Mouse (Mus musculus) adrenal gland, postnatal 4 days (tissue): ENCODE data around the gene Ern1. TPM values are rescaled to one million over a fixed set of nuclear protein-coding genes. Genes with fewer than 3 reads are reported as not detected.
"Not testable (repeated sequence)": the region's sequence is repeated elsewhere in the genome, so short reads cannot be mapped to it uniquely, and the experiment has no call there.

Experiments
- DNase-seq, 2 experiments: peaks; one replicate each; pipeline ENCODE4 v3.0.0; 2021 to 2022; ENCODE audit warnings: low spot score in 2 of 2, mixed read lengths in 2 of 2
- total RNA-seq, 2 experiments: library from RNA; stranded (reverse); gene quantifications; 2 replicates each; pipeline ENCODE4 v1.2.3; 2021

The Ern1 gene
- total RNA-seq, 2 experiments from 2014 or later = 72.5 to 83.6 TPM

GRCm38 (mm10) chr11:106482867-106483266, 4.8 kb downstream of the Ern1 start:
- DNase-seq = no peak

- no peak for DNase-seq
Measured at GRCm38 (mm10) chr11:106481651-106482050, 6.0 kb downstream of the Ern1 start.

- no peak for DNase-seq
Measured at GRCm38 (mm10) chr11:106480530-106480885, 7.1 kb downstream of the Ern1 start.

- no peak for DNase-seq
Measured at GRCm38 (mm10) chr11:106479619-106480529, 7.8 kb downstream of the Ern1 start.

- DNase-seq = no peak
Measured at GRCm38 (mm10) chr11:106478745-106479144, 8.9 kb downstream of the Ern1 start.

GRCm38 (mm10) chr11:106477505-106478160, 10.0 kb downstream of the Ern1 start:
- no peak for DNase-seq

GRCm38 (mm10) chr11:106475309-106475708, 12.3 kb downstream of the Ern1 start:
- DNase-seq = no peak

GRCm38 (mm10) chr11:106471629-106472028, 16.0 kb downstream of the Ern1 start:
- DNase-seq = no peak

GRCm38 (mm10) chr11:106468509-106468908, 19.1 kb downstream of the Ern1 start:
- no peak for DNase-seq

- no peak for DNase-seq
Measured at GRCm38 (mm10) chr11:106465932-106466331, 21.7 kb downstream of the Ern1 start.

- DNase-seq = no peak
Measured at GRCm38 (mm10) chr11:106465545-106465903, 22.1 kb downstream of the Ern1 start.

GRCm38 (mm10) chr11:106464681-106465544, 22.7 kb downstream of the Ern1 start:
- no peak for DNase-seq

- no peak for DNase-seq
Measured at GRCm38 (mm10) chr11:106463845-106464244, 23.8 kb downstream of the Ern1 start.

GRCm38 (mm10) chr11:106462309-106462708, 25.3 kb downstream of the Ern1 start:
- no peak for DNase-seq

- no peak for DNase-seq
Measured at GRCm38 (mm10) chr11:106461145-106461932, 26.3 kb downstream of the Ern1 start.

GRCm38 (mm10) chr11:106460671-106461070, 27.0 kb downstream of the Ern1 start:
- DNase-seq = no peak

- no peak for DNase-seq
Measured at GRCm38 (mm10) chr11:106458540-106458939, 29.1 kb downstream of the Ern1 start.

- no peak for DNase-seq
Measured at GRCm38 (mm10) chr11:106443646-106444045, 44.0 kb downstream of the Ern1 start.

- DNase-seq = not testable (repeated sequence)
Measured at GRCm38 (mm10) chr11:106442564-106442963, 45.1 kb downstream of the Ern1 start.

- DNase-seq = no peak
Measured at GRCm38 (mm10) chr11:106440318-106440717, 47.3 kb downstream of the Ern1 start.

GRCm38 (mm10) chr11:106439355-106439754, 48.3 kb downstream of the Ern1 start:
- no peak for DNase-seq
